Mouse (Mus musculus) kidney, embryonic 15.5 days (tissue): Measurements from ENCODE around the gene March5. TPM values are rescaled to one million over a fixed set of nuclear protein-coding genes. Genes with fewer than 3 reads are reported as not detected.
"Not testable (repeated sequence)": the region's sequence is repeated elsewhere in the genome, so short reads cannot be mapped to it uniquely, and the experiment has no call there.

ENCODE experiments used
- ATAC-seq: fragments of 200-750 bp; cut with Nextera tagmentation; replicated peaks from 2 replicates; pipeline ENCODE4 v1.8.0; 2017; ENCODE audit warnings: moderate TSS enrichment; ENCODE audit not compliant: low FRiP score
- H3K27ac ChIP-seq: fragments of 300-500 bp; sonication (generic); 2 replicates; pipeline ENCODE4 v1.5.1; 2015; ENCODE audit warnings: mild to moderate bottlenecking, inconsistent platforms
- H3K27me3 ChIP-seq: fragments of 300-500 bp; sonication (generic); 2 replicates; pipeline ENCODE4 v1.6.1; 2015; ENCODE audit warnings: inconsistent platforms
- H3K36me3 ChIP-seq: fragments of 300-500 bp; sonication (generic); 2 replicates; pipeline ENCODE4 v1.6.1; 2015; ENCODE audit warnings: inconsistent platforms
- H3K4me1 ChIP-seq: fragments of 300-500 bp; sonication (generic); 2 replicates; pipeline ENCODE4 v1.6.1; 2015; ENCODE audit warnings: inconsistent platforms
- H3K4me2 ChIP-seq: fragments of 300-500 bp; sonication (generic); 2 replicates; pipeline ENCODE4 v1.6.1; 2015; ENCODE audit warnings: moderate library complexity, mild to moderate bottlenecking, inconsistent platforms
- H3K4me3 ChIP-seq: fragments of 300-500 bp; sonication (generic); replicated peaks from 2 replicates; pipeline ENCODE4 v1.5.1; 2015; ENCODE audit warnings: mild to moderate bottlenecking, inconsistent platforms
- H3K9ac ChIP-seq: fragments of 300-500 bp; sonication (generic); 2 replicates; pipeline ENCODE4 v1.6.1; 2015; ENCODE audit warnings: mild to moderate bottlenecking, inconsistent platforms
- H3K9me3 ChIP-seq: fragments of 300-500 bp; sonication (generic); replicated peaks from 2 replicates; pipeline ENCODE4 v1.6.1; 2016; ENCODE audit warnings: inconsistent platforms
- WGBS: fragments of 180-500 bp; shearing (Covaris S2); methylation state at CpG from one replicate; pipeline ENCODE4 v1.1.7; 2015; ENCODE audit warnings: mixed read lengths; 5-methylcytosine and 5-hydroxymethylcytosine counted together
- polyA plus RNA-seq: library from polyadenylated mRNA; unstranded; fragments of >200 nt; fragmentation: Nextera tagmentation; extraction: Ambion mirVana; gene quantifications from 2 replicates; pipeline ENCODE4 v1.2.1, GENCODE M21; 2015

March5 gene
- polyA plus RNA-seq, 1 experiment from 2014 or later, result 88.4 TPM

DNA sequence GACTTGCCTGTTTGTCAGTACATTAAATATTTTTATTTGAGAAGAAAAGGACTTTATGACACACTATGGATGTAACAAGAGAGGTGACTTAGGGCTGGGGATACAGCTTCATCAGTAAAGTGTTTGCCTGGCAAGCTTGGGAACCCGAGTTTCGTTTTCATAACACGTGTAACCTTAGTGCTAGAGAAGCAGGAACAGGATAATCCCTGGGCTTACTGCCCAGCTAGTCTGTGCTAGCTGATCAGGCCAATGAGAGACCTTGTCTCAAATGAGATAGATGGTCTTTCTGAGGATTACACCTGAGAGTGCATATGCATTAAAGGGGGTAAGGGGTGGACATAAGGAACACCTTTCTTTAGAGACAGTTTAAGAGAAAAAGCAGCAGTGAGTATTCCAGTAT lies 4.1 kb downstream of the March5 start:
- Histone ChIP-seq H3K9me3 (no peaks in the 10 kb centered on the region), H3K4me1 (peaks cover 19% of the 10 kb centered on the region)
- no peak for ATAC-seq

DNA sequence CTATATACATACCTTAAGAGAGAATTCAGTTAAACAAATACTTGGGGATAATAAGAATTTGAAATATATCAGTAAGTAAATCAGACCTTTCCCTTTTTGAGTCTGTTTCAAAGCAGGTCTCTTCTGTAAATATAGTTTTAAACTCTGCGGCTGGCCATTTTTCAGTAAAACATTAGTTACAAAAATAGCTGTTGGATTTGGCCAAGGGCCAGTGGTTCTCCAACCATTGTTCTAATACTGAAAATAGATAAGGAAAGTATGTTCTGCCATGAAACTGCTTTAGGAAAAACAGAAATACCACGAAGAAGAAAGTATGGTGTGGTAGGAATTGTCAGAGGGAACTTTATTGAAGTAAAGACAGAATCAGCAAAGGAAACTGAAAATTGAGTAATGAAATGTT lies 7.4 kb downstream of the March5 start:
- ATAC-seq, result no peak
- no peak overlapping the region for H3K4me3 ChIP-seq
- peaks cover 70% of the 10 kb centered on the region for H3K36me3 ChIP-seq
- 66% methylated on average over 2 of the region's 2 CpGs for WGBS
- no peaks in the 10 kb centered on the region for H3K27me3 ChIP-seq
- peaks cover 1% of the 10 kb centered on the region for H3K4me1 ChIP-seq
- no peak overlapping the region for H3K4me2 ChIP-seq
- H3K27ac ChIP-seq, result no peak overlapping the region
- H3K9ac ChIP-seq, result no peak overlapping the region
- H3K9me3 ChIP-seq, result no peaks in the 10 kb centered on the region

More for the DNA sequence above, 4.1 kb downstream of the March5 start:
- Histone ChIP-seq H3K27ac (no peak overlapping the region), H3K4me3 (no peak overlapping the region), H3K27me3 (no peaks in the 10 kb centered on the region), H3K9ac (no peak overlapping the region), H3K4me2 (no peak overlapping the region), H3K36me3 (peaks cover 43% of the 10 kb centered on the region)
- 89% methylated on average over 3 of the region's 3 CpGs for WGBS

DNA sequence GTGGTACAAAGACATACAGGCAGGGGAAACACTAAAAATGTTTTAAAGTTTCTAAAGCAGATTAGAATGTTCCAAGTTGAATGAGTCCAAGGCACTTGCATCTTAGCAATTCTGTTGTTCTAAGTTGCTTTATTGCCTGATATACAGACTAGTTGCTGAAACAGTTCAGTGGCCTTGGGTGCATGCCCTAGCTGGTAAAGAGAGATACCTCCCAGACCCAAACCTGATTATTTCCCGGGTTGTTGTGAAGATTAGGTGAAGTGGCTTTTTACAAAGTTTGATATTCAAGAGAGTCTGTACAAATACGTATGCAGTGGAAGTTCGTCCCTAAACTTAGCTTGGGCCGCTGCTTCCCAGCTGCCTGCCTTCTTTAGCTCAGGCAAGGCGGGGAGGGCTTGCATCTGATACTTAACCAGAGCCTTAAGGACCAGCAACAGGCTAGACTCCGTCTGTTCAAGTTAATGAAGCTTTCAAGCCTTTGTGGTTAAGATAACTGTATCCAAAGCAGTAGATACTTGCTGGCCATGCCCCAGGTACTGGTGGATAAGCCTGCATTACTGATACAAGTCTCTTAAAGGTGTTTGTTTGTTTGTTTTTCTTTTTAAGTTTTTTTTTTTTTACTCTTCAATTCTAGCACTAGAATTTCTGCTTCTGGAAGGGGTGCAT lies 18.0 kb downstream of the March5 start:
- ATAC-seq, result no peak
- Histone ChIP-seq H3K4me2 (no peak overlapping the region), H3K9ac (no peak overlapping the region), H3K4me3 (no peak overlapping the region), H3K27ac (no peak overlapping the region), H3K27me3 (no peaks in the 10 kb centered on the region), H3K36me3 (peaks cover 41% of the 10 kb centered on the region), H3K4me1 (no peaks in the 10 kb centered on the region), H3K9me3 (no peaks in the 10 kb centered on the region)
- 83% methylated on average over 6 of the region's 6 CpGs for WGBS

DNA sequence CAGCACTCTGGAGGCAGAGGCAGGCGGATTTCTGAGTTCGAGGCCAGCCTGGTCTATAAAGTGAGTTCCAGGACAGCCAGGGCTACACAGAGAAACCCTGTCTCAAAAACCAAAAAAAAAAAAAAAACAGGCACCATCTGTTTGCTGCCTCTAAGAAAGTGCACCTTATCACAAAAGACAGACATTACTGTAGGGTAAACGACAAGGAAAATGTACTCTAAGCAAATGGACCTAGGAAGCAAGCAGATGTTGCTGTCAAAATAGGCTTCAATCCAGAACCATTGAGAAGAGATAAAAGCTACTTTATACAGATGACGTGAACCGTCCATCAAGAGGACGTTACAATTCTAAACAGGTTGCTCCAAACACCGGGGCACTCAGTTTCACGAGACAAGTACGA lies 25.3 kb downstream of the March5 start:
- H3K9me3 ChIP-seq, H3K27ac ChIP-seq, H3K4me1 ChIP-seq, ATAC-seq, H3K4me2 ChIP-seq, H3K4me3 ChIP-seq, H3K9ac ChIP-seq, H3K36me3 ChIP-seq: not testable (repeated sequence)
- peaks cover 44% of the 10 kb centered on the region for H3K27me3 ChIP-seq
- WGBS, result 64% methylated on average over 9 of the region's 9 CpGs

DNA sequence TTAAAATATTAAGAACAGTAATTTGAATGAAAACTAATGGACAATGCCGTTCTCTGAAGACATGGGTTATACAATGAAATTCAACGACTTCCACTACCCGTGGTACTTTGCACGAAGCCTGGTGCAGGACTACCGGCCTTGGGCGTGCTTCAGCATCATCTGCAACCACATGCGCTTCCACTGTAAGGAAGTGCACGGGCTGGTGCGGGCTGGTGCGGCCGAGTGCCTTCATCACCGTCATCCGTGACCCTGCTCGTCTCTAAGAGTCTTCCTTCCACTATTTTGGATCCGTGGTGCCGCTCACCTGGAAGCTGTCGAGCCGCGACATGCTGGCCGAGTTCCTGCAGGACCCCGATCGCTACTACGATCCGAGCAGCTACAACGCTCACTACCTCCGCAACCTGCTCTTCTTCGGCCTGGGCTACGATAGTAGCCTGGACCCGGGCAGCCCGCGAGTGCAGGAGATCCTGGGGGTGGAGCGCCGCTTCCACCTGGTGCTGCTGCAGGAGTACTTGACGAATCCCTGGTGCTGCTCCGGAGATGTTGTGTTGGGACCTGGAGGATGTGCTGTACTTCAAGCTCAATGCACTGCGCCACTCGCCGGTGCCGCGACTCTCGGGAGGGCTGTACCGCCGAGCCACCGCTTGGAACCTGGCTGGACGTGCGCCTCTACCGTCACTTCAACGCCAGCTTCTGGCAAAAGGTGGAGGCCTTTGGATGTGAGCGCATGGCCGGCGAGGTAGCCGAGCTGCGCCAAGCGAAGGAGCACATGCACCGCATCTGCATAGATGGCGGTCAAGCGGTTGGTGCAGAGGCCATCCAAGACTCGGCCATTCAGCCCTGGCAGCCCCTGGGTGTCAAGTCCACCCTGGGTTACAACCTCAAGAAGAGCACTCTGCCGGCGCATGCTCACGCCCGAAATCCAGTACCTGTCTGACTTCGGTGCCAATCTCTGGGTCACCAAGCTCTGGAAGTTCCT lies 26.5 kb downstream of the March5 start:
- WGBS, result 4% methylated on average over 63 of the region's 63 CpGs
- no peak overlapping the region for H3K9ac ChIP-seq

DNA sequence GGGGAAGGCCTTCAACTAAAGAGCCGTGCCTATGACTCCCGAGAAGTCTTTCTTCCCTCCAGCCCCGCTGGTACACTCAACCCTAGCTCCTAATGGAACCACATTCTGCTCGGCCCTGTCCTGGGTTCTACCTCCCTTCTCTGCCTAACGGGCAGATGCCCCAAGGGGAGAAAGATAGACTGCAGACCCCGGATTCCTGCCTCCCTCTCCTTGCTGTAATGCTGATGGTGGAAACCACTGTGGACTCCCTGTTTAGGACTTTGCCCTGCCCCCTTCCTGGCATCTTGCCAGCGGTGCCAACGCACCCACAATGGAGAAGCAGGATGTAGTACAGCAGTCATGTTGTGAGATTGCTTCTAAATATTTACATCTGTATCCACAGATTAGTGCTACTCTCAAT lies 28.5 kb downstream of the March5 start:
- Histone ChIP-seq H3K36me3 (no peaks in the 10 kb centered on the region), H3K4me1 (peaks cover 8% of the 10 kb centered on the region), H3K4me2 (no peak overlapping the region), H3K27ac (no peak overlapping the region), H3K4me3 (no peak overlapping the region), H3K9ac (no peak overlapping the region), H3K27me3 (peaks cover 50% of the 10 kb centered on the region), H3K9me3 (no peaks in the 10 kb centered on the region)
- ATAC-seq, result no peak
- WGBS, result 57% methylated on average over 8 of the region's 8 CpGs

More for the DNA sequence above, 26.5 kb downstream of the March5 start:
- Histone ChIP-seq H3K4me2 (peak overlapping the region; percentile 71), H3K4me1 (peaks cover 8% of the 10 kb centered on the region), H3K9me3 (no peaks in the 10 kb centered on the region), H3K4me3 (peak overlapping the region; percentile 42), H3K27me3 (peaks cover 50% of the 10 kb centered on the region), H3K36me3 (no peaks in the 10 kb centered on the region), H3K27ac (no peak overlapping the region)
- no peak for ATAC-seq

DNA sequence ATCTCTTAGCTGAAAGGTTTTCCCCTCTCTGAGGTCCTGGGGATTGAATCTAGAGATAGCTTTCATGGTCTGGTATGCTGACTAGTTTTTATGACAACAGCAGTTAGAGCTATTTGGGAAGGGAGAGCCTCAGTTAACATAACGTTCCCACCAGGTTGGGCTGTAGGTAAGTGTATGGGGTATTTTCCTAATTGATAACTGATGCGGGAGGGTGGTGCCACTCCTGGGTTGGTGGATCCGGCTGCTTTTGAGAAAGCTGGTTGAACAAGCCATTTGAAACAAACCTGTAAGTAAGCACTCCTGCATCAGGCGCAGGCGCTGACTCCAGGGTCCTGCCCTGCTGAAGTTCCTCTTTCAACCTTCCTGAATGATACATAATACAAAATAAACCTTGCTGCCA lies 30.0 kb downstream of the March5 start:
- Histone ChIP-seq H3K4me2 (no peak overlapping the region), H3K27ac (no peak overlapping the region), H3K36me3 (no peaks in the 10 kb centered on the region), H3K27me3 (peaks cover 50% of the 10 kb centered on the region), H3K9me3 (no peaks in the 10 kb centered on the region), H3K9ac (no peak overlapping the region), H3K4me3 (no peak overlapping the region), H3K4me1 (peaks cover 8% of the 10 kb centered on the region)
- no peak for ATAC-seq
- 49% methylated on average over 5 of the region's 5 CpGs for WGBS

DNA sequence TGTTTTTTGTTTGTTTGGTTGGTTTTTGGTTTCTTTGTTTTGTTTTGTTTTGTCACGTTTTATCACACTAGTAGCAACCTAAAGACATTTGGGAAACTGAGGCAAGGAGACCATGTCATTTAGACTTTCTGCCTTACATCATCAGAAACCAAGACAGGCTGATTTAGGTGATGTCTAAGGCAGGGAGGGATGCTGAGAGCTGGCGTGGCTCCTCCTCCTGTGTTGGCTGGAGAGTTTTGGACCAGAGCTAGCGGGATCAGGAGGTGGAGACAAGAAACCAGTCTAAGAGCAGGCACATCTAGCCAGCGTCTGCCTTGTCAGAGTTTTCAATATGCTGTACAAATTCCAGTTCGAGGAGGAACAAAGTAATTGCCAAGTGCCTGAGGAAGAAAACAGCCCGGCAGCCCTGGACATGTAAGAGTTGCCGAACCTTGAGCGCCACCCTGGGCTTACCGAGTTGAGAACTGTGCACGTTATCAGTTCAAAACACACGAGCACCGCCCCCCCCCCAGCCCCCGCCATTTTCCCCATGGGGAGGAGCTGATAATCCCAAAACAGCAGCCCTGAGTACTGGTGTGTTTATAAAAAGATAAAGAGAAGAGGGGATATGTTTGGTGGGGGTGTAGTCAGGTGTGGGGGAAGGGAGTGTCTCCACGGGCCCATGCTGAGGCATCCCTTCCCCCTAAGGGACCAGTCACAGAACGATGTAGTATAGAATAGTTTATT lies 30.5 kb downstream of the March5 start:
- no peak overlapping the region for H3K27ac ChIP-seq
- peak; percentile 73 for ATAC-seq
- WGBS, result 16% methylated on average over 15 of the region's 15 CpGs
- peaks cover 47% of the 10 kb centered on the region for H3K27me3 ChIP-seq
- H3K4me2 ChIP-seq, result no peak overlapping the region
- H3K4me1 ChIP-seq, result peaks cover 8% of the 10 kb centered on the region
- H3K9me3 ChIP-seq, result no peaks in the 10 kb centered on the region
- no peak overlapping the region for H3K4me3 ChIP-seq
- no peak overlapping the region for H3K9ac ChIP-seq
- H3K36me3 ChIP-seq, result no peaks in the 10 kb centered on the region

DNA sequence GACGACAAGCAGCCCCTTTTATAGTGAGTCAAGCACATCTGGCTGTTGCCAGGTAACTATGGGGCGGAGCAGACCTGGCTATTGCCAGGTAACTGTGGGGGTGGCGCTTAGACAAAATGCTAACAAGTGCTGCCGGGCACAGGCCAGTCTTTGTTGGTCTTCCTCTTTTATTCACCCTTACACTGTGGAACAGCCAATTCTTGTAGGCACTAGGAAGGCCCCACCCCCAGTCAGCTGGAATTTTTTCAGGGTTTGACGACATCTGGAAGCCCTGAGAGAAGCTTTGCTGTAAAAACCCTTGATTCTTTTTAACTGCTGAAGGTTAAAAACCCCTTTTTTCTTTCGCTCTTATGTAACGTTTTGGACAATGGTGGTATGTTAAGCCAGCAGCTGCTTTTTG lies 31.3 kb downstream of the March5 start:
- no peak overlapping the region for H3K4me3 ChIP-seq
- no peaks in the 10 kb centered on the region for H3K9me3 ChIP-seq
- 17% methylated on average over 7 of the region's 7 CpGs for WGBS
- H3K27ac ChIP-seq, result no peak overlapping the region
- H3K27me3 ChIP-seq, result peaks cover 41% of the 10 kb centered on the region
- H3K4me2 ChIP-seq, result no peak overlapping the region
- H3K9ac ChIP-seq, result no peak overlapping the region
- H3K4me1 ChIP-seq, result peaks cover 7% of the 10 kb centered on the region
- ATAC-seq, result no peak
- no peaks in the 10 kb centered on the region for H3K36me3 ChIP-seq

DNA sequence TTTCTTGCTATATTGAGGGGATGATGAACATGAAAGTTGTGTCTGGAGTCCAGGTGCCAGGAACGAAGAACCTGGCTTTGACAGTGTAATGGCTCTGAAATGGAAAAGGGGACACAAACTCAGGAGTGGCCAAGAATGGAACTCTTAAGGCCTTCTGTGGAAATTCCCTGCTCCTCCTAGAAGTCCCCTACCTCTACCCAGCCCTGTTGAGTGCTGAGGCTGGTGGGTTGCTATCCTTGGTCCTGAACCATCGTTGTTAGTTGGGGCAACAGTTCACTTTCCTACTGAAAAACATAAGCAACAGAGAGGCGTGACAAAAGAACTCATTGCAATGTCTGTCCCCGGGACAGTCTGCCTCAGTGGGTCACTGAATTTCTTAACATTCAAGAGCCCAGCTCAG lies 31.8 kb downstream of the March5 start:
- H3K4me1 ChIP-seq, result peaks cover 2% of the 10 kb centered on the region
- H3K4me2 ChIP-seq, result no peak overlapping the region
- H3K4me3 ChIP-seq, result no peak overlapping the region
- WGBS, result 27% methylated on average over 4 of the region's 4 CpGs
- H3K9ac ChIP-seq, result no peak overlapping the region
- H3K9me3 ChIP-seq, result no peaks in the 10 kb centered on the region
- H3K27me3 ChIP-seq, result peaks cover 37% of the 10 kb centered on the region
- H3K36me3 ChIP-seq, result no peaks in the 10 kb centered on the region
- H3K27ac ChIP-seq, result no peak overlapping the region
- no peak for ATAC-seq

DNA sequence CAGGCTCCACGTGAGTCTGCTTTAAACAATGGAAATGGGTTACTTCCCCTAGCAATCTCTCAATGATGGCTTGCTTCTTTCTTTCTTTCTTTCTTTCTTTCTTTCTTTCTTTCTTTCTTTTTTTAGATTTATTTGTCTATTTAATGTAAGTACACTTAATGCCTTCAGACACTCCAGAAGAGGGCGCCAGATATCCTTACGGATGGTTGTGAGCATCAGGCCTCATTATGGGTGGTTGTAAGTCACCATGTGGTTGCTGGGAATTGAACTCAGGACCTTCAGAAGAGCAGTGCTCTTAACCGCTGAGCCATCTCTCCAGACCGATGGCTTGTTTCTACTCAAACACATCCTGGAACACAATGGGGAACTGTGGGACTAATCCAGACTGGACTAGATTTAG lies 33.9 kb downstream of the March5 start:
- Histone ChIP-seq H3K4me3 (no peak overlapping the region), H3K9ac (no peak overlapping the region), H3K4me2 (no peak overlapping the region), H3K27me3 (peaks cover 18% of the 10 kb centered on the region), H3K4me1 (no peaks in the 10 kb centered on the region), H3K36me3 (no peaks in the 10 kb centered on the region), H3K9me3 (no peaks in the 10 kb centered on the region), H3K27ac (no peak overlapping the region)
- no peak for ATAC-seq
- 75% methylated on average over 5 of the region's 5 CpGs for WGBS

DNA sequence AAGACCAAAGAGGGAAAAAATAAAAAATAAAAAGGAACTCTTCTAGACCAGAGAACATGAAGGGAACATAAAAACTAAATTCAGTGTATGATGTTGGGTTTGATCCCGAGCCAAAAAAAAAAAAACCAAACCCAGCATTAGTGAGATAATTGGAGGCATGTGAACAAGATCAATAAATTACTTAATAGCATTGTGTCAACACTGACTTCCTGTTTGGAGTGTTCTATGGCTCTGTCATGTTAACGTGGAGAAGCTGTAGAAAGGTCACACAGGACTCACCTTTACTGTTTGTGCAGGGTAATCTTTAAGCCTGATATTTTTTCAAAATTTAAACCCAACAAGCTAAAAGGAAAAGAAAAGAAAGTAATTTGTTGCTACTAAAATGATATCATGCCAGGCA lies 35.4 kb downstream of the March5 start:
- WGBS, result 32% methylated on average over 2 of the region's 2 CpGs
- Histone ChIP-seq H3K27ac (no peak overlapping the region), H3K36me3 (no peaks in the 10 kb centered on the region), H3K9me3 (no peaks in the 10 kb centered on the region), H3K4me2 (no peak overlapping the region), H3K4me3 (no peak overlapping the region), H3K27me3 (peaks cover 4% of the 10 kb centered on the region; the same call in 1 of the 2 replicates), H3K4me1 (no peaks in the 10 kb centered on the region), H3K9ac (no peak overlapping the region)
- no peak for ATAC-seq
